Comparison of ENCODE assay signal across 20 mouse cellular contexts in genomic region chr19:7089050-7089449, GRCm38 (mm10). TPM values are rescaled to one million over a fixed set of nuclear protein-coding genes. Genes with fewer than 3 reads are reported as not detected.
DNase-seq lines count a peak whose midpoint lies in the region; ATAC-seq lines count a peak whose summit lies in the region.
"Had no signal": no experiment of that assay in that cellular context is flagged by ENCODE, and none has a peak within 500 bp of the region (broad histone marks: within the 10 kb centered on the region; RNA-seq: fewer than 3 reads in every experiment).

No protein-coding gene starts in this region.

- no peaks in the 10 kb centered on the region for H3K9me3 ChIP-seq in forebrain, embryonic 13.5 days (replicated peaks)
- no peaks in the 10 kb centered on the region for H3K9me3 ChIP-seq in limb, embryonic 10.5 days (replicated peaks)
- H3K9me3 ChIP-seq: heart, embryonic 15.5 days; hindbrain, embryonic 13.5 days; midbrain, embryonic 12.5 days; neural tube, embryonic 12.5 days had no signal

- H3K4me1 ChIP-seq in forebrain, embryonic 13.5 days = peaks cover 82% of the 10 kb centered on the region
- H3K4me1 ChIP-seq in limb, embryonic 10.5 days = peaks cover 52% of the 10 kb centered on the region

- peak; percentile 58 for DNase-seq in heart, postnatal 4 days
- no peak for DNase-seq in heart, postnatal 36 days
- peak; percentile 44 for DNase-seq in 3134 (ENCODE audit: extremely low read depth, insufficient read length, low spot score)
- peak; percentile 69 for DNase-seq in 3T3-L1 (ENCODE audit: low read depth, low spot score)
- DNase-seq in limb, embryonic 10.5 days (ENCODE audit: low spot score) = no peak
- no peak for DNase-seq in B cell, adult 2 months
- DNase-seq: adrenal gland, adult 2 months; cerebellum, adult 2 months; cerebellum, postnatal 36 days; gastrocnemius, postnatal 36 days; kidney, adult 11 months; liver, postnatal 0 days; right cerebral cortex, postnatal 14 days had no signal

- no peak overlapping the region for H3K4me3 ChIP-seq in forebrain, embryonic 13.5 days
- no peak overlapping the region for H3K4me3 ChIP-seq in limb, embryonic 10.5 days
- H3K4me3 ChIP-seq: heart, adult 2 months; heart, embryonic 15.5 days; hindbrain, embryonic 13.5 days; midbrain, embryonic 12.5 days; neural tube, embryonic 12.5 days had no signal

- no peaks in the 10 kb centered on the region for H3K36me3 ChIP-seq in forebrain, embryonic 13.5 days (ENCODE audit: poor library complexity, severe bottlenecking)
- no peaks in the 10 kb centered on the region for H3K36me3 ChIP-seq in limb, embryonic 10.5 days
- H3K36me3 ChIP-seq: heart, embryonic 15.5 days; hindbrain, embryonic 13.5 days; midbrain, embryonic 12.5 days; neural tube, embryonic 12.5 days had no signal

- 69% methylated on average over 5 of the region's 5 CpGs for WGBS in forebrain, embryonic 13.5 days
- WGBS in limb, embryonic 10.5 days = 72% methylated on average over 5 of the region's 5 CpGs

- 0 out of 2 replicates have a peak, but pooled peaks cover 3% of the 10 kb centered on the region for H3K27me3 ChIP-seq in forebrain, embryonic 13.5 days
- H3K27me3 ChIP-seq in limb, embryonic 10.5 days (ENCODE audit: low read depth, poor library complexity, severe bottlenecking) = peaks cover 97% of the 10 kb centered on the region

- ATAC-seq in forebrain, embryonic 13.5 days = no peak
- ATAC-seq: CD4-positive, CD25-positive, alpha-beta regulatory T cell, adult 4 months had no signal

- intact Hi-C loops in heart, postnatal 36 days (cut with DNase I) = no loop called here

- H3K9ac ChIP-seq in forebrain, embryonic 13.5 days = no peak overlapping the region
- H3K9ac ChIP-seq: heart, embryonic 15.5 days; liver, postnatal 0 days; midbrain, embryonic 12.5 days; neural tube, embryonic 12.5 days had no signal

- peak overlapping the region; percentile 55; the same call in 1 of the 2 replicates for H3K27ac ChIP-seq in forebrain, embryonic 13.5 days
- no peak overlapping the region for H3K27ac ChIP-seq in limb, embryonic 10.5 days
- H3K27ac ChIP-seq: heart, adult 2 months; heart, embryonic 15.5 days; neural tube, embryonic 12.5 days had no signal

- H3K4me2 ChIP-seq in forebrain, embryonic 13.5 days = no peak overlapping the region
- H3K4me2 ChIP-seq: heart, embryonic 15.5 days; hindbrain, embryonic 13.5 days; midbrain, embryonic 12.5 days; neural tube, embryonic 12.5 days had no signal

RNA-seq across cellular contexts. Expression of gene Flrt1, which starts 16.5 kb away (rescaled TPM):
- 1 to 10 TPM; 1.8 to 2.1 TPM for total RNA-seq in heart, postnatal 4 days (2021)
- under 1 TPM; 0.84 to 1.00 TPM for total RNA-seq in heart, postnatal 36 days (2021)
- 10.4 and 11.3 TPM in 2 replicates for polyA plus RNA-seq in forebrain, embryonic 13.5 days (2015; fragmentation: Nextera tagmentation; extraction: Ambion mirVana)
- 0.54 and 1.6 TPM in 2 replicates for polyA plus RNA-seq in limb, embryonic 10.5 days (2016; fragmentation: Nextera tagmentation; extraction: Ambion mirVana)

RNA-seq across cellular contexts. Expression of gene Macrod1, which starts 32.4 kb away (rescaled TPM):
- 100 to 1,000 TPM; 107 to 126 TPM for total RNA-seq in heart, postnatal 4 days (2021)
- total RNA-seq in heart, postnatal 36 days (2021) = 100 to 1,000 TPM; 272 to 280 TPM
- 3.3 and 4.4 TPM in 2 replicates for polyA plus RNA-seq in forebrain, embryonic 13.5 days (2015; fragmentation: Nextera tagmentation; extraction: Ambion mirVana)
- polyA plus RNA-seq in limb, embryonic 10.5 days (2016; fragmentation: Nextera tagmentation; extraction: Ambion mirVana) = 2.8 and 4.4 TPM in 2 replicates

RNA-seq across cellular contexts. Expression of gene Stip1, which starts 49.3 kb away (rescaled TPM):
- total RNA-seq in heart, postnatal 4 days (2021) = 100 to 1,000 TPM; 139 to 151 TPM
- 100 to 1,000 TPM in 1 of 2 experiments, 10 to 100 TPM in 1; 98.7 to 126 TPM for total RNA-seq in heart, postnatal 36 days (2021)
- polyA plus RNA-seq in forebrain, embryonic 13.5 days (2015; fragmentation: Nextera tagmentation; extraction: Ambion mirVana) = 289 and 311 TPM in 2 replicates
- polyA plus RNA-seq in limb, embryonic 10.5 days (2016; fragmentation: Nextera tagmentation; extraction: Ambion mirVana) = 455 and 483 TPM in 2 replicates

Comparison
In these comparisons a context has a peak if more than half of its experiments do, and no peak if none do; other contexts are left out.
1. DNase-seq: peak in heart, postnatal 4 days (single experiment), 3134 (single experiment) and 3T3-L1 (single experiment); none in heart, postnatal 36 days (0 of 2), limb, embryonic 10.5 days (single experiment) and B cell, adult 2 months (0 of 2).